Mouse (Mus musculus) forebrain, embryonic 11.5 days (tissue): Measurements from ENCODE around the gene Ntrk1. TPM values are rescaled to one million over a fixed set of nuclear protein-coding genes. Genes with fewer than 3 reads are reported as not detected.

ENCODE experiments used
- ATAC-seq: fragments of 200-750 bp; cut with Nextera tagmentation; replicated peaks from 2 replicates; pipeline ENCODE4 v1.8.0; 2017; ENCODE audit warnings: moderate TSS enrichment; ENCODE audit not compliant: low FRiP score
- DNase-seq: peaks from one replicate; pipeline ENCODE4 v3.0.0-alpha.2; 2017; ENCODE audit warnings: low spot score
- H3K27ac ChIP-seq: fragments of 300-500 bp; sonication (generic); 2 replicates; pipeline ENCODE4 v1.5.1; 2014; ENCODE audit warnings: low read depth, low read length
- H3K27me3 ChIP-seq: fragments of 300-500 bp; sonication (generic); 2 replicates; pipeline ENCODE4 v1.6.1; 2014; ENCODE audit warnings: mild to moderate bottlenecking, low read length, mixed read lengths; ENCODE audit not compliant: control insufficient read depth, insufficient read depth
- H3K36me3 ChIP-seq: fragments of 300-500 bp; sonication (generic); 2 replicates; pipeline ENCODE4 v1.6.1; 2014; ENCODE audit warnings: mild to moderate bottlenecking, low read length, moderate library complexity, mixed read lengths; ENCODE audit not compliant: control insufficient read depth, insufficient read depth
- H3K4me1 ChIP-seq: fragments of 300-500 bp; sonication (generic); replicated peaks from 2 replicates; pipeline ENCODE4 v1.6.1; 2014; ENCODE audit warnings: low read length, mixed read lengths; ENCODE audit not compliant: control insufficient read depth, insufficient read depth
- H3K4me2 ChIP-seq: fragments of 300-500 bp; sonication (generic); 2 replicates; pipeline ENCODE4 v1.6.1; 2014; ENCODE audit warnings: low read depth, mild to moderate bottlenecking, low read length, moderate library complexity, mixed read lengths; ENCODE audit not compliant: severe bottlenecking
- H3K4me3 ChIP-seq: fragments of 300-500 bp; sonication (generic); 2 replicates; pipeline ENCODE4 v1.5.1; 2014; ENCODE audit warnings: low read depth, low read length
- H3K9ac ChIP-seq: fragments of 300-500 bp; sonication (generic); 2 replicates; pipeline ENCODE4 v1.6.1; 2014; ENCODE audit warnings: low read length
- H3K9me3 ChIP-seq: fragments of 300-500 bp; sonication (generic); 2 replicates; pipeline ENCODE4 v1.6.1; 2016; ENCODE audit warnings: low read length, mixed read lengths; ENCODE audit not compliant: control insufficient read depth
- WGBS: fragments of 180-500 bp; shearing (Covaris S2); extraction: QIAGEN DNeasy Blood & Tissue Kit; methylation state at CpG from one replicate; pipeline ENCODE4 v1.1.7; 2014; 5-methylcytosine and 5-hydroxymethylcytosine counted together
- polyA plus RNA-seq: library from polyadenylated mRNA; unstranded; fragments of >200 nt; fragmentation: Nextera tagmentation; extraction: Ambion mirVana; gene quantifications from 2 replicates; pipeline ENCODE4 v1.2.1, GENCODE M21; 2014

Gene Ntrk1
- polyA plus RNA-seq, 1 experiment from 2014 or later = 0.45 TPM

- Histone ChIP-seq H3K27ac (no peak overlapping the region), H3K27me3 (no peaks in the 10 kb centered on the region), H3K4me3 (no peak overlapping the region), H3K9ac (no peak overlapping the region), H3K36me3 (no peaks in the 10 kb centered on the region), H3K4me2 (no peak overlapping the region), H3K9me3 (no peaks in the 10 kb centered on the region), H3K4me1 (no peaks in the 10 kb centered on the region)
- WGBS = 91% methylated on average over 3 of the region's 3 CpGs
- no peak for DNase-seq
- no peak for ATAC-seq
Observed at GRCm38 (mm10) chr3:87742013-87742412, 52.9 kb downstream of the Ntrk1 start.

GRCm38 (mm10) chr3:87738906-87739305, 56.1 kb downstream of the Ntrk1 start:
- Histone ChIP-seq H3K9ac (no peak overlapping the region), H3K27me3 (no peaks in the 10 kb centered on the region), H3K9me3 (no peaks in the 10 kb centered on the region), H3K4me3 (no peak overlapping the region), H3K36me3 (no peaks in the 10 kb centered on the region; the same call in 1 of the 2 replicates), H3K27ac (no peak overlapping the region), H3K4me2 (no peak overlapping the region), H3K4me1 (no peaks in the 10 kb centered on the region)
- 86% methylated on average over 5 of the region's 5 CpGs for WGBS
- ATAC-seq = no peak
- DNase-seq = no peak

GRCm38 (mm10) chr3:87735335-87735734, 59.6 kb downstream of the Ntrk1 start:
- Histone ChIP-seq H3K27ac (no peak overlapping the region), H3K27me3 (no peaks in the 10 kb centered on the region), H3K4me1 (no peaks in the 10 kb centered on the region), H3K9me3 (no peaks in the 10 kb centered on the region), H3K4me3 (no peak overlapping the region), H3K36me3 (no peaks in the 10 kb centered on the region; the same call in none of the 2 replicates), H3K9ac (no peak overlapping the region), H3K4me2 (no peak overlapping the region)
- no peak for ATAC-seq
- no peak for DNase-seq
- WGBS = 89% methylated on average over 9 of the region's 9 CpGs

DNA sequence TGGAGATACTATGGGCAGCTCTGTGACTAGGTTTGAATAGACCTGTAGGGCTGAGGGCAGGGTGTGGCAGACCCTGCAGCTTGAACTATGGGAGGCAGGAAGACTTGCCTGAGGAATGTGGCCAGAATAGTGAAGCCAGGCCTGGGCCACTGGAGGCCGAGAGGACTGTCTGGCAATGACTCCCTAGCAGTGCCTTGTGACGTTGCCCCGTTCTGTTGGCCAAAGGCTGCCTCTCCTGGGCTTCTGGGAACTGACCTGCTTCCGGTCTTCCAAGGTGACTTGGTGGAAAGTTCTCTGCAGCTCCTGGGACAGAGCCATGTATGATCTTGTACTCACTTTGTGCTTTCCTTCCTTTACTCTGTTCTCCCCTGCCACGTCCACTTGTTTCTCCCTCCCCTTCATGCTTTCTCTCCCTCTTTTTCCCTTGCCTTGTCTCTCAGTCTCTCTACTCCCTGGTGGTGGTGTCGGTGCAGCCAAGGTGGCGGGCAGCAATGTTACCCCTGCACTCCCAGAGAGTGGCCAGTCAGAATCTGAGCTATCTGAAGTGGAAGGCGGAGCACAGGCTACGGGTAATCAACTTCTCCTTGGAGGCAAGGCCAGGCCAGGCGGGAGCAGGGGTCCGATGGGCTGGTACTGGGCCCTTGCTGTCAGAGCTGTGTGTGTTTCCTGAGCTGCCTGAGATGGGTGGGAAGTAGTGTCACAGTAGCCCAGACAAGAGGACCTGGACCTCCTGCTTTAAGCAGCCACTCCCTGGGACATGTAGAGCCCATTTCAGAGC, 60.8 kb downstream of the Ntrk1 start:
- H3K4me2 ChIP-seq = no peak overlapping the region
- no peak overlapping the region for H3K27ac ChIP-seq
- DNase-seq (no peak), ATAC-seq (no peak)
- H3K36me3 ChIP-seq = no peaks in the 10 kb centered on the region; the same call in none of the 2 replicates
- no peak overlapping the region for H3K4me3 ChIP-seq
- no peaks in the 10 kb centered on the region for H3K9me3 ChIP-seq
- no peaks in the 10 kb centered on the region for H3K4me1 ChIP-seq
- H3K9ac ChIP-seq = no peak overlapping the region
- H3K27me3 ChIP-seq = no peaks in the 10 kb centered on the region
- 86% methylated on average over 11 of the region's 11 CpGs for WGBS

GRCm38 (mm10) chr3:87733098-87733497, 61.9 kb downstream of the Ntrk1 start:
- 86% methylated on average over 4 of the region's 4 CpGs for WGBS
- H3K36me3 ChIP-seq = no peaks in the 10 kb centered on the region; the same call in none of the 2 replicates

GRCm38 (mm10) chr3:87728696-87729095, 66.3 kb downstream of the Ntrk1 start:
- H3K9ac ChIP-seq = no peak overlapping the region
- ATAC-seq (no peak), DNase-seq (peak; percentile 23)
- H3K4me2 ChIP-seq = no peak overlapping the region
- no peak overlapping the region for H3K4me3 ChIP-seq
- WGBS = 88% methylated on average over 6 of the region's 6 CpGs
- no peaks in the 10 kb centered on the region for H3K9me3 ChIP-seq
- H3K27ac ChIP-seq = no peak overlapping the region
- H3K4me1 ChIP-seq = no peaks in the 10 kb centered on the region
- H3K36me3 ChIP-seq = peaks cover 3% of the 10 kb centered on the region; the same call in 1 of the 2 replicates
- H3K27me3 ChIP-seq = no peaks in the 10 kb centered on the region

More at GRCm38 (mm10) chr3:87733098-87733497, 61.9 kb downstream of the Ntrk1 start:
- DNase-seq = no peak
- Histone ChIP-seq H3K27me3 (no peaks in the 10 kb centered on the region), H3K4me1 (no peaks in the 10 kb centered on the region), H3K4me2 (no peak overlapping the region), H3K27ac (no peak overlapping the region), H3K4me3 (no peak overlapping the region), H3K9me3 (no peaks in the 10 kb centered on the region), H3K9ac (no peak overlapping the region)
- ATAC-seq = no peak

Other genes starting within 250 kb of the Ntrk1 start
- gene Arhgef11, start 177.6 kb downstream of the Ntrk1 start, polyA plus RNA-seq = 17.3 and 20.1 TPM in 2 replicates
- gene Lrrc71, start 46.5 kb downstream of the Ntrk1 start, polyA plus RNA-seq = 0.24 and 0.55 TPM in 2 replicates
- 0.32 and 0.33 TPM in 2 replicates for gene Insrr, start 1.8 kb upstream of the Ntrk1 start, polyA plus RNA-seq
- 8.2 and 8.6 TPM in 2 replicates for gene Pear1, start 29.1 kb upstream of the Ntrk1 start, polyA plus RNA-seq
- gene Sh2d2a, start 51.6 kb upstream of the Ntrk1 start, polyA plus RNA-seq = not detected in 2 replicates
- 19.6 and 22.3 TPM in 2 replicates for gene Prcc, start 90.4 kb upstream of the Ntrk1 start, polyA plus RNA-seq
- gene Hdgf, start 111.2 kb upstream of the Ntrk1 start, polyA plus RNA-seq = 325 and 329 TPM in 2 replicates
- 69.4 and 74.5 TPM in 2 replicates for gene Mrpl24, start 124.3 kb upstream of the Ntrk1 start, polyA plus RNA-seq
- 73.9 and 78.7 TPM in 2 replicates for gene Isg20l2, start 135.2 kb upstream of the Ntrk1 start, polyA plus RNA-seq
- 22.2 and 23.2 TPM in 2 replicates for gene Rrnad1, start 135.6 kb upstream of the Ntrk1 start, polyA plus RNA-seq
- 409 and 417 TPM in 2 replicates for gene Crabp2, start 153.5 kb upstream of the Ntrk1 start, polyA plus RNA-seq
- 92.0 and 99.9 TPM in 2 replicates for gene Nes, start 175.9 kb upstream of the Ntrk1 start, polyA plus RNA-seq
- 0.52 and 0.72 TPM in 2 replicates for gene Bcan, start 205.1 kb upstream of the Ntrk1 start, polyA plus RNA-seq
- gene Hapln2, start 232.4 kb upstream of the Ntrk1 start, polyA plus RNA-seq = 0.27 and 0.39 TPM in 2 replicates
- 32.8 and 39.0 TPM in 2 replicates for gene Gpatch4, start 247.9 kb upstream of the Ntrk1 start, polyA plus RNA-seq